21 mouse cellular contexts compared by ENCODE assay signal in the genomic region with DNA sequence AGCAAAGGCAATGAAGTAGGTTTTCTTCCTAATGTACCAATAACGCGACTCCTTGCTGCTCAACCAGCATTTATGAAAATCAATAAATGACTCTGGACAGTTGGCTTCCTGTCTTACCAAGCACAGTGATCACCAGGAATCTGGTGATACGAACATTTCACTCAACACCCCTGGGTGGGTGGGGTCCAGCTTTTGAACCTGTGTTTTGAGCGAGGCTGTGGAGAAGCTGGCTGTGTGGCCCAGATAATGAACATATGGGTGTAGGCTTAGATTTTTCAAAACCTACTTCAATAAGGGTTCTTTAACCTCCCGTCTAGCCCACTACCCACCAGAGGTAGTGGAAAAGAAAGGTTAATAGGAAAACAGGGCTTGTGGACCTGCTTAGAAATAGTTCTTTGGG. TPM values are rescaled to one million over a fixed set of nuclear protein-coding genes. Genes with fewer than 3 reads are reported as not detected.
DNase-seq lines count a peak whose midpoint lies in the region; ATAC-seq lines count a peak whose summit lies in the region.
"Had no signal": no experiment of that assay in that cellular context is flagged by ENCODE, and none has a peak within 500 bp of the region (broad histone marks: within the 10 kb centered on the region; RNA-seq: fewer than 3 reads in every experiment).

No protein-coding gene starts in this region.

- H3K4me2 ChIP-seq in liver, embryonic 12.5 days, result peak overlapping the region; percentile 49
- peak overlapping the region; percentile 22 for H3K4me2 ChIP-seq in liver, embryonic 16.5 days (ENCODE audit: low read depth, low read length)
- H3K4me2 ChIP-seq in hindbrain, embryonic 11.5 days (replicated peaks; ENCODE audit: low read depth, low read length), result no peak overlapping the region
- H3K4me2 ChIP-seq: embryonic facial prominence, embryonic 13.5 days; forebrain, embryonic 15.5 days; hindbrain, embryonic 14.5 days; intestine, embryonic 15.5 days had no signal

- peak; percentile 75 for DNase-seq in c-Kit-positive CD71-positive TER-119-negative erythroid progenitor cells, embryonic 14.5 days (ENCODE audit: low read depth)
- no peak for DNase-seq in layer of hippocampus, postnatal 10 days (ENCODE audit: low spot score in 2 of 2)
- no peak for DNase-seq in hindbrain, embryonic 11.5 days (ENCODE audit: low spot score)
- DNase-seq: adrenal gland, postnatal 10 days; B cell, adult 2 months; cerebellum, postnatal 14 days; gastrocnemius, postnatal 10 days; heart, postnatal 10 days; heart, postnatal 4 days had no signal

- H3K4me1 ChIP-seq in erythroblast, embryonic 14.5 days (ENCODE audit: control insufficient read depth), result peaks cover 86% of the 10 kb centered on the region
- H3K4me1 ChIP-seq in liver, embryonic 12.5 days, result peaks cover 76% of the 10 kb centered on the region
- H3K4me1 ChIP-seq in liver, embryonic 16.5 days (ENCODE audit: control insufficient read depth, low read depth, low read length), result peaks cover 59% of the 10 kb centered on the region
- 0 out of 2 replicates have a peak, but pooled peaks cover 2% of the 10 kb centered on the region for H3K4me1 ChIP-seq in hindbrain, embryonic 11.5 days (replicated peaks; ENCODE audit: control insufficient read depth, insufficient read depth, low read length)
- H3K4me1 ChIP-seq: intestine, embryonic 15.5 days had no signal

- peaks cover 5% of the 10 kb centered on the region; the same call in 1 of the 2 replicates for H3K27me3 ChIP-seq in erythroblast, embryonic 14.5 days (ENCODE audit: control insufficient read depth)
- no peaks in the 10 kb centered on the region for H3K27me3 ChIP-seq in liver, embryonic 12.5 days (replicated peaks)
- peaks cover 4% of the 10 kb centered on the region for H3K27me3 ChIP-seq in liver, embryonic 16.5 days (ENCODE audit: control insufficient read depth, insufficient read depth, low read depth, low read length)
- H3K27me3 ChIP-seq in hindbrain, embryonic 11.5 days (ENCODE audit: control insufficient read depth, insufficient read depth, low read length), result no peaks in the 10 kb centered on the region
- H3K27me3 ChIP-seq: embryonic facial prominence, embryonic 13.5 days; forebrain, embryonic 15.5 days; intestine, embryonic 15.5 days had no signal

- H3K36me3 ChIP-seq in erythroblast, embryonic 14.5 days (ENCODE audit: control insufficient read depth), result peaks cover 17% of the 10 kb centered on the region
- no peaks in the 10 kb centered on the region for H3K36me3 ChIP-seq in liver, embryonic 12.5 days
- no peaks in the 10 kb centered on the region for H3K36me3 ChIP-seq in liver, embryonic 16.5 days (ENCODE audit: control insufficient read depth, insufficient read depth)
- H3K36me3 ChIP-seq in hindbrain, embryonic 11.5 days (ENCODE audit: control insufficient read depth, insufficient read depth, low read length), result no peaks in the 10 kb centered on the region
- H3K36me3 ChIP-seq: embryonic facial prominence, embryonic 13.5 days; forebrain, embryonic 15.5 days; G1E; intestine, embryonic 15.5 days had no signal

- ATAC-seq in erythroblast, adult 5-6 weeks (replicated peaks; ENCODE audit: low FRiP score, poor library complexity, severe bottlenecking), result no peak
- ATAC-seq in liver, embryonic 12.5 days, result peak; percentile 66
- peak; percentile 57 for ATAC-seq in liver, embryonic 16.5 days (ENCODE audit: low read depth)
- no peak for ATAC-seq in hindbrain, embryonic 11.5 days (ENCODE audit: low FRiP score)
- no peak for ATAC-seq in erythroid progenitor cell, adult 5-6 weeks (replicated peaks; ENCODE audit: low FRiP score, poor library complexity, severe bottlenecking)
- ATAC-seq: CD4-positive, CD25-positive, alpha-beta regulatory T cell, adult 4 months; forebrain, embryonic 15.5 days; intestine, embryonic 15.5 days had no signal

- peaks cover 9% of the 10 kb centered on the region for H3K9me3 ChIP-seq in erythroblast, embryonic 14.5 days (ENCODE audit: control insufficient read depth, low read length)
- H3K9me3 ChIP-seq in liver, embryonic 12.5 days (replicated peaks), result 0 out of 2 replicates have a peak, but pooled peaks cover 6% of the 10 kb centered on the region
- peaks cover 3% of the 10 kb centered on the region for H3K9me3 ChIP-seq in liver, embryonic 16.5 days (replicated peaks; ENCODE audit: control insufficient read depth, low read length)
- no peaks in the 10 kb centered on the region for H3K9me3 ChIP-seq in hindbrain, embryonic 11.5 days (ENCODE audit: control insufficient read depth, low read length)
- H3K9me3 ChIP-seq: embryonic facial prominence, embryonic 13.5 days; forebrain, embryonic 15.5 days; intestine, embryonic 15.5 days had no signal

- H3K27ac ChIP-seq in liver, embryonic 12.5 days, result peak overlapping the region; percentile 85
- H3K27ac ChIP-seq in liver, embryonic 16.5 days (ENCODE audit: low read length), result peak overlapping the region; percentile 89
- no peak overlapping the region for H3K27ac ChIP-seq in hindbrain, embryonic 11.5 days (ENCODE audit: low read depth, low read length)
- H3K27ac ChIP-seq: embryonic facial prominence, embryonic 13.5 days; forebrain, embryonic 15.5 days; heart, adult 2 months; hindbrain, embryonic 14.5 days; intestine, embryonic 15.5 days had no signal

- 40% methylated on average over 5 of the region's 5 CpGs for WGBS in liver, embryonic 12.5 days (ENCODE audit: insufficient replicate concordance)
- WGBS in liver, embryonic 16.5 days (ENCODE audit: insufficient replicate concordance), result 46% methylated on average over 5 of the region's 5 CpGs
- WGBS in hindbrain, embryonic 11.5 days, result 91% methylated on average over 5 of the region's 5 CpGs

- H3K9ac ChIP-seq in liver, embryonic 12.5 days, result peak overlapping the region; percentile 46; the same call in 1 of the 2 replicates
- H3K9ac ChIP-seq in liver, embryonic 16.5 days (ENCODE audit: low read depth, low read length), result peak overlapping the region; percentile 42
- no peak overlapping the region for H3K9ac ChIP-seq in hindbrain, embryonic 11.5 days (ENCODE audit: low read depth, low read length)
- H3K9ac ChIP-seq: embryonic facial prominence, embryonic 13.5 days; forebrain, embryonic 15.5 days; hindbrain, embryonic 14.5 days; intestine, embryonic 15.5 days had no signal

- H3K4me3 ChIP-seq in erythroblast, embryonic 14.5 days (replicated peaks), result peak overlapping the region; percentile 3
- no peak overlapping the region for H3K4me3 ChIP-seq in liver, embryonic 12.5 days
- no peak overlapping the region for H3K4me3 ChIP-seq in liver, embryonic 16.5 days (ENCODE audit: low read depth, low read length)
- no peak overlapping the region for H3K4me3 ChIP-seq in hindbrain, embryonic 11.5 days (ENCODE audit: low read depth, low read length)
- H3K4me3 ChIP-seq: embryonic facial prominence, embryonic 13.5 days; forebrain, embryonic 15.5 days; heart, adult 2 months; intestine, embryonic 15.5 days had no signal

RNA-seq across cellular contexts. Expression of gene Gmpr, which starts 4.5 kb away (rescaled TPM):
- polyA plus RNA-seq in erythroblast, embryonic 14.5 days (2012), result 229 and 320 TPM in 2 replicates
- 0.96 and 1.3 TPM in 2 replicates for total RNA-seq in erythroblast, adult 5-6 weeks (2015; ENCODE audit: low replicate concordance)
- 2.4 and 4.6 TPM in 2 replicates for total RNA-seq in erythroblast, adult 5-6 weeks (2017; ENCODE audit: low replicate concordance)
- polyA plus RNA-seq in liver, embryonic 12.5 days (2016; fragmentation: Nextera tagmentation; extraction: Ambion mirVana), result 364 and 366 TPM in 2 replicates
- polyA plus RNA-seq in liver, embryonic 16.5 days (2015; fragmentation: Nextera tagmentation; extraction: Ambion mirVana), result 212 and 220 TPM in 2 replicates
- 10 to 100 TPM; 56.0 to 58.2 TPM for total RNA-seq in layer of hippocampus, postnatal 10 days (2021)
- 26.8 and 28.8 TPM in 2 replicates for polyA plus RNA-seq in hindbrain, embryonic 11.5 days (2014; fragmentation: Nextera tagmentation; extraction: Ambion mirVana)
- total RNA-seq in erythroid progenitor cell, adult 5-6 weeks (2015; ENCODE audit: low replicate concordance), result 5.0 and 10.5 TPM in 2 replicates
- 1.2 and 1.8 TPM in 2 replicates for total RNA-seq in erythroid progenitor cell, adult 5-6 weeks (2017; ENCODE audit: low replicate concordance)

Comparison
In these comparisons a context has a peak if more than half of its experiments do, and no peak if none do; other contexts are left out.
1. ATAC-seq: peak in liver, embryonic 12.5 days (single experiment) and liver, embryonic 16.5 days (single experiment); none in erythroblast, adult 5-6 weeks (single experiment), hindbrain, embryonic 11.5 days (single experiment) and erythroid progenitor cell, adult 5-6 weeks (single experiment).